Mouse (Mus musculus) ovary, adult 18-20 months (tissue): Measurements from ENCODE around the gene Xlr5a.
A peak's percentile ranks its signal among the peaks of the same experiment; 100 is the strongest.
"Not testable (repeated sequence)": the region's sequence is repeated elsewhere in the genome, so short reads cannot be mapped to it uniquely, and the experiment has no call there.

Source experiments
- DNase-seq: peaks from one replicate; pipeline ENCODE4 v3.0.0; 2022; ENCODE audit warnings: low spot score, mixed read lengths

Xlr5a gene

GRCm38 (mm10) chrX:73292876-73293275 lies at the start of gene Xlr5a, which contains the start of gene Xlr5c:
TSS of gene Xlr5a (minus strand) at chrX:73292976.
TSS of gene Xlr5c (minus strand) at chrX:73292976.
- not testable (repeated sequence) for DNase-seq

- DNase-seq, result peak; percentile 71
Observed at GRCm38 (mm10) chrX:73342483-73342895, 49.7 kb upstream of the Xlr5a start, which contains the start of gene Zfp275. TSS of gene Zfp275 (plus strand) at chrX:73342621.

GRCm38 (mm10) chrX:73342068-73342467 lies 49.3 kb upstream of the Xlr5a start:
- no peak for DNase-seq

GRCm38 (mm10) chrX:73341473-73341872 lies 48.7 kb upstream of the Xlr5a start:
- no peak for DNase-seq

GRCm38 (mm10) chrX:73336740-73337139 lies 44.0 kb upstream of the Xlr5a start, which contains the start of gene Gm45015:
TSS of gene Gm45015 (minus strand) at chrX:73336840.
- no peak for DNase-seq

GRCm38 (mm10) chrX:73333548-73333947 lies 40.8 kb upstream of the Xlr5a start:
- no peak for DNase-seq

- no peak for DNase-seq
Observed at GRCm38 (mm10) chrX:73327215-73327614, 34.4 kb upstream of the Xlr5a start.

- DNase-seq, result no peak
Observed at GRCm38 (mm10) chrX:73321029-73321428, 28.3 kb upstream of the Xlr5a start.

- no peak for DNase-seq
Observed at GRCm38 (mm10) chrX:73312522-73312921, 19.7 kb upstream of the Xlr5a start.

GRCm38 (mm10) chrX:73295745-73296144 lies 3.0 kb upstream of the Xlr5a start:
- DNase-seq, result not testable (repeated sequence)

GRCm38 (mm10) chrX:73265270-73265669 lies 27.5 kb downstream of the Xlr5a start, which contains the start of gene Xlr3c:
TSS of gene Xlr3c (minus strand) at chrX:73265390.
- not testable (repeated sequence) for DNase-seq

GRCm38 (mm10) chrX:73262428-73262827 lies 30.3 kb downstream of the Xlr5a start:
- DNase-seq, result not testable (repeated sequence)

GRCm38 (mm10) chrX:73242821-73243325 lies 49.9 kb downstream of the Xlr5a start, which contains the start of gene Xlr4c:
TSS of gene Xlr4c (minus strand) at chrX:73243130.
- not testable (repeated sequence) for DNase-seq

- DNase-seq, result no peak
Observed at GRCm38 (mm10) chrX:73229288-73229687, 63.5 kb downstream of the Xlr5a start.

GRCm38 (mm10) chrX:73228606-73229214 lies 64.1 kb downstream of the Xlr5a start:
- peak; percentile 11 for DNase-seq

- peak; percentile 63 for DNase-seq
Observed at GRCm38 (mm10) chrX:73227914-73228605, 64.7 kb downstream of the Xlr5a start, which contains the start of gene F8a. TSS of gene F8a (plus strand) at chrX:73228291.

GRCm38 (mm10) chrX:73225365-73225764 lies 67.4 kb downstream of the Xlr5a start:
- DNase-seq, result no peak

GRCm38 (mm10) chrX:73213819-73214564 lies 78.8 kb downstream of the Xlr5a start, which contains the start of gene Xlr4b:
TSS of gene Xlr4b (plus strand) at chrX:73214333.
- DNase-seq, result not testable (repeated sequence)

- not testable (repeated sequence) for DNase-seq
Observed at GRCm38 (mm10) chrX:73191934-73192333, 100.8 kb downstream of the Xlr5a start, which contains the start of gene Xlr3b. TSS of gene Xlr3b (plus strand) at chrX:73192207.

GRCm38 (mm10) chrX:73176889-73177288 lies 115.9 kb downstream of the Xlr5a start, which contains the start of gene Spin2d:
TSS of gene Spin2d (minus strand) at chrX:73176989.
- DNase-seq, result not testable (repeated sequence)

- not testable (repeated sequence) for DNase-seq
Observed at GRCm38 (mm10) chrX:73149350-73149749, 143.4 kb downstream of the Xlr5a start, which contains the start of gene DXBay18. TSS of gene DXBay18 (minus strand) at chrX:73149450.

- not testable (repeated sequence) for DNase-seq
Observed at GRCm38 (mm10) chrX:73148496-73148895, 144.3 kb downstream of the Xlr5a start, which contains the start of gene Xlr5b. TSS of gene Xlr5b (plus strand) at chrX:73148796.
